Mouse (Mus musculus) frontal cortex, adult (tissue): ENCODE data around the gene Nectin1.

Experiments used
- ATAC-seq: cut with Nextera tagmentation; 2 replicates; pipeline ENCODE4 v1.9.2; 2017; ENCODE audit warnings: mild to moderate bottlenecking, moderate library complexity, mixed read lengths; ENCODE audit not compliant: low TSS enrichment

Gene Nectin1

GRCm38 (mm10) chr9:43761181-43761820 is 17.5 kb downstream of the Nectin1 start:
- ATAC-seq: peak; percentile 62

- ATAC-seq: no peak
These were observed 18.2 kb downstream of the Nectin1 start for GRCm38 (mm10) chr9:43761941-43762340.

DNA sequence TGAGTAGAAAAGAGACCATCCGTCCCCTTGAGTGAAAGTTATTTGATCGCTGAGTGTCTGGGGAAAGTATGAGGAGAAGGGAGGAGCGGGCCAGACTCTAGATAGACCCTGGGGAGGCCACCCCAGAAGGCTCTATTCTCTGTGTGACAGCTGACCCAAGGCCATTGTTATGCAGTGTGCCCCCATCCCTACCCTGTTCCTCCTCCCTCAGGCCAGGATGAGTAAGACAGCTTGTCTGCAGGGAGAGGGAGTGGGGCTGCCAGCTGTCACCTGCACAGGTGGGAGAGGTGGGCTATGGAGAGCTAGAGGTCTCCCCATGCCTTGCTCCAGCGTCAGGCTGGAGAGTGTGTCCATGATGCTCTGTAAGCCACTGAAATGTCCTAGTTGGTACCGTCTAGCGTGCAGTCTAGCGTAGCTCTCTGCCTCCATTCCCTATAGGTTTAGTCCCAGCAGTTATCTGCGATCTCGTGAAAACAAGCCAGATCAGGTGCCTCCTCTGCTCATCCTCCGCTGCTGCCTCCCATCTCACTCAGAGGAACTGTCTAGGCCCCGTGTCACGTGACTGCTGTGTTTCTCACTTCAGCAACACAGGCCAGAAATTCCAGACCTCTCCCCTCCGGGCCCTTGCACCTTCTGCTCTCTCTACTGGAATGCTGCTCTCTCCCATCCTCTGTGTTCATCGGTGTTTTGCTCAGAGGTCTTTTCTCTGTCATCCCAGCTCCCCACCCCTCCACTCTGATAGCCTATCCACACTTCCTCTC is 21.8 kb downstream of the Nectin1 start:
- ATAC-seq: no peak

DNA sequence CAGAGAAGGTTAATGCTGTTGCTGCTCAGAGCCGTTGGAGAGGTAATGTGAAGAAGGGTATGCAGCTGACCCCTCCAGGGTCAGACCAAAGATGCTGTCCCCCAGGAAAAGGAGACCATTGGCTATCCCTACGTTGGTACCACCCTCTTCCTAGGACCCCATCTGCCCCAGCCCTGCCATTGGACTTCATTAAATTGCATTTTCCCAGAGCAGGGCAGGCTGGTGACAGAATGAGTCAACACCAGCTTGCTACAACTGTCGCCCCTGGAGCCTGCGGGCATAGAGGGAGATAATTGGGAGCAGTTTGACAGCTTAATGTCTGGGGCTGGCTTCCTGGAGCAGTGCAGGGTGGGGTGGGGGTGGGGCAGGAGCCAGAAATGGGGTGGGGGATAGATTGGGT is 25.0 kb downstream of the Nectin1 start:
- ATAC-seq: no peak

DNA sequence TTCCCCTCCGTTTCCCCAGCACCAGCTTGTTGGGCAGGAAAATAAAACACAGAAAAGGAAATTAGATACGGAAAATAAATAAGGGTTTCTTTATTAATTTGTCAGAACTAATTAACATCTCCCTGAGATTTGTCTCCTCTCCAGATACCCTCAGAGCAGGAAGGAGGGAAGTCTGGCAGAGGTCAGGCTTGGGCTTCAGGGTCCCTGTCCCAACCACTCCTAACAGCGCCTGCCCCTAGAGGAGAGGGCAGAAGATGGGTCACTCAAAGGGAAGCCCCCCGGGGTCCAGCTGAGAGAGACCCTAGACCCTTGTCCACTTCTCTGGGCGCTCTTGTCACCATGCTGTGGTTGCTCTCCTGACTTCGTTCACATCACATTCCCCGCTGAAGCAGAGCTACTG is 25.4 kb downstream of the Nectin1 start:
- no peak for ATAC-seq

DNA sequence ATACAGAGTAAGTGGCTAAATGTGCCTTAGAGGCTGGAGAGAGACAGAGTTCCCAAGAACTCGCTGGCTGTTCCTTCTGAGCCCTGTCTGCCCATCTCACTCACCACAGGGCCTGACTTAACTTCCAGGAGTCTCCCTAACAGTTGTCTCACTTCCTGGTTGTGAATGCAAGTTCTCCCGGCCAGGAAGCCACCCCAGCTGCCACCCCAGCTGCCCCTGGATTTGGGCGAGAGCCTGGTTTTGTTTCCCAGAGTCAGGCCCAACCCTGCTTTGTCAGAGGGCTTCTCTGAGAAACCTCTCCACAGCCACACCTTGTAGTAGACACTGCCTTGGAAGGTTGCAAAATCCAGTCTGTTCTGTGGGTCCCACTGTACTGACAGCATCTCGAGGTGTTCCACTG is 26.2 kb downstream of the Nectin1 start:
- ATAC-seq: no peak

DNA sequence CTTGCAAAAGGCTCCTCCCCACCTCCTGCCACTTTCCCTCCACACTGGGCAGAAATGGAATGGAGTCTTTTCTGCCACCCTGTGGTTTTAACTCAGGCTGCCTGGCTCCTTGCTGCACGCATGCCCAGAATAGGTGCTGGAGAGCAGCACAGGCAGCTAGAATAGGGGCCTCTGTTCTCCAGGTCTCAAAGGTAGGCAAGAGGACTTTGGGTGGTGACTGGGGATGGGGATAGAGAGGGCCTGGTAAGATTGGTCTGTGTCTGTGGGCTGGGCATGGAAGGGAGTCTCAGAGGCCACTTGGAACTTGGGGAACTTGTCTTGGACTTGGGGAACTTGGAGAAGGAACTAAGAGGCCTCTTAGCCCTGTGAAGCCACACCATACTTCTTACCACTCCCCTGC is 27.3 kb downstream of the Nectin1 start:
- no peak for ATAC-seq

- no peak for ATAC-seq
These were observed 28.7 kb downstream of the Nectin1 start for GRCm38 (mm10) chr9:43772460-43772859.

DNA sequence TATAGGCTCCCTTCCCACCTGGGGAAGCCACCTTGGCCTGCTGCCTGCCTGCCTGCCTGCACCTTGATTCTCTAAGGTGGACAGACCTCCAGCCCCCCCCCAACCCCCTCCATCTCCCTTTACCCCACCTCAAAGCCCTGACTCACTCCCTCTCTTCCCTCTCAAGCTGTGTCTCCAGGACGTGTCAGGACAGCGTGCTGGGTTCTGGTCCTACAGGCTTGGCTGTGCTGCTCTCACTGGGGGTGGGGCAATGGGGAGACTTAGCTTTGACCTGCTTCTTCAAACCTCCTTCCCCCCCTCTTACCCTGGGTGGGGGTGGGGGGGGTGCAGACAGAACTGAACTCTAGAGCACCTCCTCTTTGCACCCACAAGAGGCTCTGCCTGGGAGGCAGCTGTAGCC is 29.7 kb downstream of the Nectin1 start:
- ATAC-seq: no peak

DNA sequence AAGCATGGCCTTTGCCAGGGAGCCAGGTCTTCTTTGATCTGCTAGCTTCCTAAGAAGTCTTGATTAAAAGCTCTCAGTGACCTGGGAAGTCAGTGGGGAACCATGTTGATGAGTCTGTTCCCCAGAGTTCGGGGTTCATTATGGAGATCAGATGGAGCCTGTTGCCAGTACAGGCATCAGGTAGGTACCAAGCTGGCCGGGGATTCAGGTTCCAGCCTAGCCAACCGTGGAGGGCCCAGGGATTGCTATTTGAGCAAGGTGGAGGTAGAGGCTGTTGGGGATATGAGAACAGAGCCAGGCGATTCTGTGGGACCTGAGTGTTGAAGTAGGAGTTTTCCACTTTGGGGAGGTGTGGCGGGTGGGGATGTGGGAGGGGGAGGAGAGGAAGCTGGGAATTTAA is 30.6 kb downstream of the Nectin1 start:
- ATAC-seq: no peak

GRCm38 (mm10) chr9:43776231-43776630 is 32.4 kb downstream of the Nectin1 start:
- no peak for ATAC-seq

GRCm38 (mm10) chr9:43777362-43778360 is 33.9 kb downstream of the Nectin1 start:
- no peak for ATAC-seq

DNA sequence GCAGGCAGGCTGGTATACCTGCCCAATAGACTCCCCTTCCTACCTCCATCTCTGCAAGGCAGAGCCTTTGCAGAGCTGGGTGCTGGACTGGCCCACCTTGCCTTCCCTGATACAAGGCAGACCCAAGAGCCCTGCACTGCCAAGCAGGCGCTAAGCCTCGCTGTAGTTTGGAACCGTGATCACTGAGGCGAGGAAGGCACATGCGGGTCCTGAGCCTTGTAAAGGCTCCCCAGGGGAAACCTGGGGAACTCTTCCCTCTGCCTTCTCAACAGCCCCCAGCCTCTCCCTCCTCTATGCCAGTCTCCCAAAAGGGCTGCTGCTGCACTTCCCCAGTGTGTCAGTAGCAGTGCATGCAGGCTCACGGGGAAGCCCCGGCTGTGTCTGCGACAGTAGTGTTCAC is 37.1 kb downstream of the Nectin1 start:
- ATAC-seq: no peak

- ATAC-seq: no peak
These were observed 38.6 kb downstream of the Nectin1 start for GRCm38 (mm10) chr9:43782401-43782800.

GRCm38 (mm10) chr9:43783959-43784358 is 40.2 kb downstream of the Nectin1 start:
- no peak for ATAC-seq

- no peak for ATAC-seq
These were observed 41.1 kb downstream of the Nectin1 start for GRCm38 (mm10) chr9:43784841-43785240.

GRCm38 (mm10) chr9:43787591-43787990 is 43.8 kb downstream of the Nectin1 start:
- no peak for ATAC-seq

- ATAC-seq: no peak
These were observed 48.9 kb downstream of the Nectin1 start for GRCm38 (mm10) chr9:43792681-43793080.

DNA sequence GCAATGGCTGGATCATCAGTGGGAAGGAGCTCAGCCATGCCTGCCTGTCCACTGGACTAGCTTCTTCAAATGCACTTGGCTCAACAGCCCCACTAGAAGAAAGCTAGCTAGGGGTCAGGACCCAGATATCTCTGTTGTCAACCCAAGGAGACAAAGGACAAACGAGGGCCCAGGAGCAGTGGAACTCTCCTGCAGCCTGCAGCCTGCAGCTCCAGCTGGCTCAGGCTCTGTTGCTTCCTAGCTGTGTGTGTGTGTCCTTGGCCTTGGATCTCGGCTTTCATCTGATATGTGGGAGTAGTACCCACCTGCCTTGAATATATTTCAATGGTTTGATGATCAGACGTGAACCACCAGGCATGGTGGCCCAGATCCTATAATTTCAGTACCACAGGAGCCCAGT is 49.6 kb downstream of the Nectin1 start:
- ATAC-seq: no peak

DNA sequence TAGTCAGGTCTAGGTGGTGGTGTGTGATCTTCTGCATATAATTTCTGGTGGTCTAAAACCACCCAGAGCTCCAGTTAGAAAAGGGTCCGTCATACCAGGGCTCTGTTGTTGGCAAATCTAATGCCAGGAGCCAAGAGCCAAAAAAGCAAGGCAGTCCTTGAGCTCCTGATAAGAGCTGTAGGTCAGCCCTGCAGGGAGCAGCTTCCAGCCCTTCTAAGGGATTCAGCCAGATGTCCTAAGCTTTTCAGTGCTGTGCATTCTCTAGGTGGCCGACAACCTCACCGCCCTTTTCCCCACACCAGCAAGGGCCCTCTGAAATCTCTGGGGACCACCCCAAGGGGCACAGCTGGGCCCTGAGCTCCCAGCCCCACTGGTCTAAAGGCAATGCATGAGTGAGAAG is 52.2 kb downstream of the Nectin1 start:
- ATAC-seq: no peak

DNA sequence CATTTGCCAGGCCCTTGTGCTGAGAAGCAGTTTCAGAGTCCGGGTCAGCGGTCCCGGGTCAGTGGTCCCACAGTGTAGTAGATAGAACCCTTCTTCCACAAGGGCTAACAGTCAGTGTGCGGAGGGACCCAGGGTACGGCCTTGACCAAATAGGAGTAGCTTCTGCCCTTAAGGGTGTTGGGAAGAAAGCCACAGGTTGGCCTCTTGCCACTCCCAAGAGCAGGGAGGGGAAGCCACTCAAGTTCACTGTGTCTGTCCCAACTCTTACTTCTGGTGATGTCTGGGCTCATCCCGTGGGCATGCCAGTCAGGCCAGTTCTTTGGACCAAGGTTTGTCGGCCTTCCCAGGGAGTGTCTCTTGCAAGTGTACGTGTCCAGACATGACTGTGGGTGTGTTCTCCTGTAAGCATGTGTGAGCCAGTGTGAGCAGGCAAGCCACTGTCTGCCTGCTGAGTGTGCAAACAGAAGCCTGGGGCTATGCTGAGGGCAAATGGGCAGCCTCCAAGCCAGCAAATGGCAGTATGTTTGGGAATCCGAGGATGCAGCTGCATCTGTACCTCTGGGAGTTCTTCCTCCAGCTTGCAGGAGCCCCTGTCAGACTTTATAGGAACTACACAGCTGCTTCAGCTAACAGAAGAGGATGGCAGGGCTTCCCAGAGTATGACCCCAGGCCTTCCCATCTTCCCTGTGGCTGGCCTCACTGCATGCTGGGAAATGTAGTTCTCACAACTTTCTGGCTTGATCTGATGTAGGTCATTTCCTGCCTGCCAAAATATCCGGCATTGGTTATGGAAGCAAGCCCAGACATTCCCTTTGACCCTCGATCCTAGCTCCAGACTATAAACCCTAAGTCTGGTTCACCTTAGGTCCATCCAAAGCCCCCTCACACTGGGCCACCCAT is 53.3 kb downstream of the Nectin1 start:
- ATAC-seq: no peak
